Mouse (Mus musculus) neural tube, embryonic 13.5 days (tissue): ENCODE measurements around the gene Dab2ip. TPM values are rescaled to one million over a fixed set of nuclear protein-coding genes. Genes with fewer than 3 reads are reported as not detected.
A peak's percentile ranks its signal among the peaks of the same experiment; 100 is the strongest.

Source experiments
- ATAC-seq: fragments of 200-750 bp; cut with Nextera tagmentation; 2 replicates; pipeline ENCODE4 v1.8.0; 2017; ENCODE audit warnings: low read depth, mild to moderate bottlenecking, moderate TSS enrichment, moderate library complexity
- H3K27ac ChIP-seq: fragments of 300-500 bp; sonication (generic); replicated peaks from 2 replicates; pipeline ENCODE4 v1.5.1; 2015; ENCODE audit warnings: moderate library complexity, mild to moderate bottlenecking, inconsistent platforms
- H3K27me3 ChIP-seq: fragments of 300-500 bp; sonication (generic); 2 replicates; pipeline ENCODE4 v1.6.1; 2015; ENCODE audit warnings: mild to moderate bottlenecking, inconsistent platforms
- H3K36me3 ChIP-seq: fragments of 300-500 bp; sonication (generic); 2 replicates; pipeline ENCODE4 v1.6.1; 2015; ENCODE audit warnings: mild to moderate bottlenecking, inconsistent platforms
- H3K4me1 ChIP-seq: fragments of 300-500 bp; sonication (generic); replicated peaks from 2 replicates; pipeline ENCODE4 v1.6.1; 2015; ENCODE audit warnings: inconsistent platforms
- H3K4me2 ChIP-seq: fragments of 300-500 bp; sonication (generic); 2 replicates; pipeline ENCODE4 v1.6.1; 2015; ENCODE audit warnings: inconsistent platforms, mild to moderate bottlenecking, moderate library complexity
- H3K4me3 ChIP-seq: fragments of 300-500 bp; sonication (generic); 2 replicates; pipeline ENCODE4 v1.5.1; 2015; ENCODE audit warnings: mild to moderate bottlenecking, inconsistent platforms
- H3K9ac ChIP-seq: fragments of 300-500 bp; sonication (generic); 2 replicates; pipeline ENCODE4 v1.6.1; 2015; ENCODE audit warnings: moderate library complexity, mild to moderate bottlenecking, inconsistent platforms
- H3K9me3 ChIP-seq: fragments of 300-500 bp; sonication (generic); 2 replicates; pipeline ENCODE4 v1.6.1; 2016; ENCODE audit warnings: inconsistent platforms
- WGBS: fragments of 180-500 bp; shearing (Covaris S2); methylation state at CpG from one replicate; pipeline ENCODE4 v1.1.7; 2015; 5-methylcytosine and 5-hydroxymethylcytosine counted together
- polyA plus RNA-seq: library from polyadenylated mRNA; unstranded; fragments of >200 nt; fragmentation: Nextera tagmentation; extraction: Ambion mirVana; gene quantifications from 2 replicates; pipeline ENCODE4 v1.2.1, GENCODE M21; 2015

Gene Dab2ip
- polyA plus RNA-seq, 1 experiment from 2014 or later: 67.4 TPM

DNA sequence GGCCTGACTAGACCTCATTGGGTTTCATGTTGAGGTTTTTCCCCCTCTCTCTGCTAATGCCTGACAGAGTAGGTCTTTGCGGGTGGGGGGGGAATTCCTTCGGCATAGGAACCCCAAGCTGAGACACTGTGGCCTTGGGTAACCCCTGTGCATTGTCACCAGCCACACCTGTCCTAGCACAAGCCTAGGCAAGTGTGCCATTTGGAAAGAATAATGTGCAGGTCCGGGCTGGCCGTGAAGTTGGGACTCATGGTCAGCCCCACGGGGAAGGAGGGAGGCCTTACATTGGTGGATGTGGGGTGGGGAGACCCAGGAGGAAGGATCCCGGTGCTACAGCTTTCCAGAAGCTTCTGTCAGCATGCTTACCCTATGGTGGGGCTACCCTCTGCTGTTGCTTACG lies 50.8 kb downstream of the Dab2ip start:
- H3K36me3 ChIP-seq: no peaks in the 10 kb centered on the region
- H3K9ac ChIP-seq: no peak overlapping the region
- WGBS: 91% methylated on average over 6 of the region's 7 CpGs
- H3K4me2 ChIP-seq: no peak overlapping the region
- H3K9me3 ChIP-seq: no peaks in the 10 kb centered on the region
- no peak overlapping the region for H3K27ac ChIP-seq
- H3K4me1 ChIP-seq: peaks cover 68% of the 10 kb centered on the region
- no peak overlapping the region for H3K4me3 ChIP-seq
- ATAC-seq: no peak
- no peaks in the 10 kb centered on the region for H3K27me3 ChIP-seq

DNA sequence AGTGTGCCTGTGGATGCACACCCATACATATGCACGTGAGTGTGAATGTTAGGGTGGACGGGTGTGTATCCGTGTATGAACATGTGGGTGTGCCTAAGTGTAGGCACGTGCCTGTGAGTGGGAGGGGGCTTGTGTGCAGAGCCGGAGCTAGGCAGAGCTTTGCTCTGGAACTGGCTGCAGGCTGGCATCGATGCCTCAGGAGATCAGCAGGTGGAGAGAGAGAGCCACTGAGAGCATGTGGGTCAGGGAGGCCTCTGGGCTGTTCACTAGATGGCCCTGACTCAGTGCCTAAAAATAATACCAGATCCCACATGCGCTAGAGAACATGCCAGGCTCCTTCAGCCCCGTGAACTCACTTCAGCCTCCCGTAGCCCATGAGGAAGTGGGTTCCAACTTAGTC lies 51.3 kb downstream of the Dab2ip start:
- ATAC-seq: no peak
- H3K9ac ChIP-seq: no peak overlapping the region
- 67% methylated on average over 9 of the region's 9 CpGs for WGBS

DNA sequence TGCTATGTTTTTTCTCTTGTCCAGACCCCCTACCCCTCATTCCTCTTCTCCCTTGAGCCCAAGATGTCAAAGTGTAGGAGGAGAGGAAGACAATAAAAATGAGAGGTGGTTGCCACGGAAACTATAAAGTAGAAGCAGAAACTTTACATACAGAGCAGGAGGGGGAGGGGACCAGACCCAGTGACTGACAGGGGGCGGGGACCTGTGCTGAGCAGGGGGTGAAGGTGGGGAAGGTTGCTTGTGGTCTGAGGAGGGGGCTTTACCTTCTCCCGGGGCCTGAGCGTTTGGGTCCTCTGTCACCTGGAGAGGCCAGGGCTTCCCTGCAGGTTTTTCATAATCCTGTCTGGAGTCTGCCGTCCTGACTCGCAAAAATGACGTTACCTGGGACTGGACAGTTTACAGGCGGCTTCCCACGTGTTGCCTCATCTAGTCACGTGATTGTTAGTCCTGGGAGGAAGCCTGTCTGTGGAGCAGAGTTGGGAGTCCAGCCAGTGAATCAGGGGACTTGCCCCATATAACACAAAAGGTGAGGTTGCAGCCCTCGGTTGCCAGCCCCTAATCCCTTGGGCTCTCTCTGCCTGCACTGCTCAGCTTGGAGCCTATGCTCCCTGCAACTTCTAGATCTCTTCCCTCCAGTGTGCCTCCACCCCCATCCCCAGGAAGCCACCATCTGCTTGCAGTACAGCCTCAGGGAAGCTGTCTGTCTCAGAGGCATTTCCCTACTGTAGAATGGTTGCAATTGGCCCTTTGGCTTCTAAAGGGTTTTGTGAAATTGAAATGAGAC lies 52.3 kb downstream of the Dab2ip start:
- Histone ChIP-seq H3K9me3 (no peaks in the 10 kb centered on the region), H3K4me2 (0 out of 2 replicates have a peak overlapping the region, but pooled peaks have one; percentile 1), H3K27ac (peak overlapping the region; percentile 43; the same call in 1 of the 2 replicates), H3K27me3 (no peaks in the 10 kb centered on the region), H3K36me3 (no peaks in the 10 kb centered on the region), H3K4me3 (no peak overlapping the region), H3K9ac (peak overlapping the region; percentile 26; the same call in 1 of the 2 replicates), H3K4me1 (peaks cover 66% of the 10 kb centered on the region)
- 6% methylated on average over 10 of the region's 11 CpGs for WGBS
- ATAC-seq: peak; percentile 12; the same call in 1 of the 2 replicates

More for the DNA sequence above, 51.3 kb downstream of the Dab2ip start:
- H3K27ac ChIP-seq: no peak overlapping the region
- H3K4me2 ChIP-seq: no peak overlapping the region
- no peaks in the 10 kb centered on the region for H3K9me3 ChIP-seq
- peaks cover 67% of the 10 kb centered on the region for H3K4me1 ChIP-seq
- no peak overlapping the region for H3K4me3 ChIP-seq
- no peaks in the 10 kb centered on the region for H3K36me3 ChIP-seq
- H3K27me3 ChIP-seq: no peaks in the 10 kb centered on the region

DNA sequence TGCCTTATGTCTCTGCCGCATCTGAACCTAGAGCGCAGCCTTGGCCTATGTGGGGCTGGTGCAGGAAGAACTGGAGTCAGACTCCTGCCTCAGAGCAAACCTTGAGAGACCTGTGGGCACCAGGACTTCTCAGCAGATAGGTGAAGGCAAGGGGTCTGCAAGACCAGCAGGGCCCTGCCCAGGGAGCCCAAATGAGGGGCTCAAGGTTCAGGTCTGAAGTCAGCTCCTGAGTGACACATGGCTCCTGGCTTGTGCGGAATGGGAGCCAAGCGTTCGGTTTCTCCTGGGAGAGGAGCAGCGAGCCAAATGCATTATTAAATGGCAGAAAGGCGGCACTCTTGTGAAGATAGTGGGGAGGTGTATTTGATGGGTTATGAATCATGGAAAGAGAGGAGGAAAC lies 52.9 kb downstream of the Dab2ip start:
- H3K4me1 ChIP-seq: peaks cover 66% of the 10 kb centered on the region
- no peaks in the 10 kb centered on the region for H3K9me3 ChIP-seq
- H3K9ac ChIP-seq: peak overlapping the region; percentile 26; the same call in 1 of the 2 replicates
- WGBS: 49% methylated on average over 7 of the region's 7 CpGs
- H3K4me3 ChIP-seq: no peak overlapping the region
- no peak for ATAC-seq
- H3K36me3 ChIP-seq: no peaks in the 10 kb centered on the region
- H3K27me3 ChIP-seq: no peaks in the 10 kb centered on the region
- no peak overlapping the region for H3K4me2 ChIP-seq
- H3K27ac ChIP-seq: peak overlapping the region; percentile 43; the same call in 1 of the 2 replicates

DNA sequence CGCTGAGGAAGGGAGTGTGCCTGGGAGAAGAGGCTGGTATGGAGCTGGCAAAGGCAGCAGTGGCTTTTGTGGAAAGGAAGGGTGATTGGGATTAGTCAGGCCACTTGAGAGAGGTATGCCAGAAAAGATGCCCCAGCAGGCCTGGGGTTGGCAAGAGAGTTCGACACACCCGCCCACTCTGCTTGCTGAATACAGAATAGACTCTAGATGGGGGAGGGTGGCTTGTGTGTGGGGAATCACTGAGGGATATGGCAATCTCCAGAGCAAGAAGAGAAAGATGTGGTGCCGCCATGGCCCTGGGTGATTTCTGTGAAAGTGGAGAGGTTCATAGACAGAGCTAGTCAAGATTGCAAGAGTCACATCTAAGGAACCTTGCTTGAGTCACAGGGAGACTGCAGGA lies 53.6 kb downstream of the Dab2ip start:
- H3K9ac ChIP-seq: no peak overlapping the region
- H3K27ac ChIP-seq: no peak overlapping the region
- H3K36me3 ChIP-seq: no peaks in the 10 kb centered on the region
- H3K9me3 ChIP-seq: no peaks in the 10 kb centered on the region
- no peak overlapping the region for H3K4me3 ChIP-seq
- no peak for ATAC-seq
- no peaks in the 10 kb centered on the region for H3K27me3 ChIP-seq
- H3K4me2 ChIP-seq: no peak overlapping the region
- H3K4me1 ChIP-seq: peaks cover 64% of the 10 kb centered on the region
- 79% methylated on average over 4 of the region's 4 CpGs for WGBS

DNA sequence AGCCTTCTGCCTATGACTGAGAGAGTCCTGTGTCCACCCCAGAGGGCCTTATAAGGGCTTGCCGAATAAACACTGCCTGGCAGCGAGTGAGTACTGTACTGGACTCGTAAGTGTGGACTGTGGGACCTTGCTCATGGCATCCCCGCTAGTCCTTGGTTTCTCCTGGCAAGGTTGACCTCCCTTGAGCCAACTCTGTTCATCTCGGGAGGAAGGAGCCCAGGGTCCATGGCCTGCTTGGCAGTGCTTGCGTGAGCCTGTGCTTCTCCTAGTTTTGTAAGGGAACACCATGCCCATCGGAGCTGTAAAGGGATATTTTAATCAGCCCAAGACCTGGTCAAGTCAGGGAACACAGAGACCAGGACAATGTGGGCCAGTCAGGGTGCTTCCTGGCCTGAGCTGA lies 54.2 kb downstream of the Dab2ip start:
- no peak overlapping the region for H3K27ac ChIP-seq

DNA sequence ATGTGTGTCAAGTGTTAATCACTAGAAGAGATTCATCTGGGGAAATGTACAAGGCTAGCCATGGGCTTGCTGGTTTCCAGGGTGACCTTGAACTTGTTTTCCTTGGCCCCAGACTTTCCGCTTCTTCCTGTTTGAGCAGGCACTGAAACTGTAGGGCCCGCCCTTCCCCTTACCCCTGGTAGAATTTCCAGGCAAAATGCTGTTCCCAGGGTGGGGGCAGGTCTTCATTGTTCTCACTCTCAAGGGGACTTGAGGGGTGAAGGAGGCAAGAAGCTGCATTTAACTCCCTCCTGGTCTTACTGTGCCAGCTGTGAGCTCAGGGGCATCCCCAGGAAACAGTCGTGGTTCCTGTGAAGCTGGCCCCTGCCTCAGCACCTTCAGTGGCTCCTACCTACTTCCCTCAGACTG lies 55.9 kb downstream of the Dab2ip start:
- H3K4me2 ChIP-seq: no peak overlapping the region
- H3K4me1 ChIP-seq: peaks cover 54% of the 10 kb centered on the region
- H3K27me3 ChIP-seq: no peaks in the 10 kb centered on the region
- H3K36me3 ChIP-seq: no peaks in the 10 kb centered on the region
- no peak overlapping the region for H3K9ac ChIP-seq
- no peaks in the 10 kb centered on the region for H3K9me3 ChIP-seq
- H3K4me3 ChIP-seq: no peak overlapping the region
- H3K27ac ChIP-seq: peak overlapping the region; percentile 38; the same call in 1 of the 2 replicates
- ATAC-seq: no peak
- 59% methylated on average over 3 of the region's 3 CpGs for WGBS

More for the DNA sequence above, 54.2 kb downstream of the Dab2ip start:
- H3K9me3 ChIP-seq: no peaks in the 10 kb centered on the region
- no peak for ATAC-seq
- H3K36me3 ChIP-seq: no peaks in the 10 kb centered on the region
- no peak overlapping the region for H3K9ac ChIP-seq
- no peaks in the 10 kb centered on the region for H3K27me3 ChIP-seq
- 88% methylated on average over 7 of the region's 7 CpGs for WGBS
- H3K4me2 ChIP-seq: no peak overlapping the region
- no peak overlapping the region for H3K4me3 ChIP-seq
- peaks cover 57% of the 10 kb centered on the region for H3K4me1 ChIP-seq

DNA sequence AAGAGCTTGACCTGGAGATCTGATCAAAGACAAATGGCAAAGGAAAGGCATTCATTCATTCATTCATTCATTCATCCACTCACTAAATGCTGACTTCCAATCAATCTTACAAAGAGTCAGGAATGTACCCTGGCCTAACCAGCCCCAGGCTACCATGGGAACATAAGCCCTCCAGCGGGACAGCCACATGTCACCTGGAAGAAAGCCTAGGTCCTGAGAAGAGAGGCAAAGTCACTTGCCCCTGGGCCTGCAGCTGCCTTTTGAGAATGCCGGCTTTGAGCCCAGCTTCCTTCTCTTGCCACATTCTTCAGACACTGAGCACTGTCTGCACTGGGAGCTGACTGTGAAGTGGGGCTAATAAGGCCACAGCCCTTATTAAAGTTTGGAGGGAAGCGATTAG lies 56.3 kb downstream of the Dab2ip start:
- no peak overlapping the region for H3K4me3 ChIP-seq
- no peak overlapping the region for H3K9ac ChIP-seq
- 67% methylated on average over 3 of the region's 3 CpGs for WGBS
- no peak for ATAC-seq
- H3K4me2 ChIP-seq: no peak overlapping the region
- no peaks in the 10 kb centered on the region for H3K36me3 ChIP-seq
- H3K27ac ChIP-seq: peak overlapping the region; percentile 38
- no peaks in the 10 kb centered on the region for H3K9me3 ChIP-seq
- H3K27me3 ChIP-seq: no peaks in the 10 kb centered on the region
- peaks cover 56% of the 10 kb centered on the region for H3K4me1 ChIP-seq

DNA sequence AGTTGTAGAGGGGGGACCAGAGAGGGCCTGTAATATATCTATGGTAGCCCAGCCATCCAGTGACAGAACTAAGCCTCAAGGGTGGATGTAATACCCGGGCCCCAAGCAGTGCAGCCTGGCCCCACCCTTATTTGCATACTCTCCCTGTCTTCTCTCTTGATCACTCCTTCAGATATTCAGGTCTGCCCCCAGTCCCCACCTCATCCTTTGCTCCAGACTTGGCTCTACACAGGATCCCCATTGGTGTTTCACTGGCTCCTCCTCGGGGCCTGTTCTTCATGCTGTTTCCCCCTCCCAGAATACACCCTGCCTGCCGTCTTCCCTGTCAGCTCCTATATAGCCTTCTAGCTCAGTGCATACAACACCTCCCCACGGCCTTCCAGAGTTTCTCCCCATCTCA lies 57.3 kb downstream of the Dab2ip start:
- Histone ChIP-seq H3K4me3 (no peak overlapping the region), H3K4me1 (peaks cover 56% of the 10 kb centered on the region), H3K36me3 (no peaks in the 10 kb centered on the region), H3K27me3 (no peaks in the 10 kb centered on the region), H3K9ac (no peak overlapping the region), H3K4me2 (no peak overlapping the region), H3K9me3 (no peaks in the 10 kb centered on the region), H3K27ac (no peak overlapping the region)
- ATAC-seq: no peak
- WGBS: 58% methylated on average over 4 of the region's 4 CpGs

DNA sequence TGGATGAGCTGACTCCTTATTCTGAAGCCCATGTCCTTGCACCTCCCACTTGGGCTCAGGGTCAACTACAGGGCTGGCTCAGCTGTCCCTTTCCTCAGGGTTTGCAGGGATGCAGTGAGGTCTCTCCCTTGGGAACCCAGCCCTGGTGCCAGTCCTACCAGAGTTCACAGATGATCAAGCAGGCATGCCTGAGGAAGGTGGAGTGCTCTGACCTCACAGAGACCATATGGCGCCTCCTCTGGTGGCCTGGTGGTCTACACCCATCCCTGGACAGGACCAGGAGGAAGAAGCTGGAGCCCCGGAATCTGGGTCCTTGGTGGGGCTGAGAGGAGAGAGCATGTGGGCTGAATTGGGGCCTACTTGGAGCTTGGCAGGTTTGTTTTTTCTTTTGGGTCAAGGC lies 57.9 kb downstream of the Dab2ip start:
- no peak overlapping the region for H3K27ac ChIP-seq
- H3K4me3 ChIP-seq: no peak overlapping the region
- 73% methylated on average over 2 of the region's 2 CpGs for WGBS
- H3K4me2 ChIP-seq: no peak overlapping the region
- ATAC-seq: no peak
- no peaks in the 10 kb centered on the region for H3K36me3 ChIP-seq
- H3K9ac ChIP-seq: no peak overlapping the region
- H3K9me3 ChIP-seq: no peaks in the 10 kb centered on the region
- H3K4me1 ChIP-seq: peaks cover 56% of the 10 kb centered on the region
- no peaks in the 10 kb centered on the region for H3K27me3 ChIP-seq

DNA sequence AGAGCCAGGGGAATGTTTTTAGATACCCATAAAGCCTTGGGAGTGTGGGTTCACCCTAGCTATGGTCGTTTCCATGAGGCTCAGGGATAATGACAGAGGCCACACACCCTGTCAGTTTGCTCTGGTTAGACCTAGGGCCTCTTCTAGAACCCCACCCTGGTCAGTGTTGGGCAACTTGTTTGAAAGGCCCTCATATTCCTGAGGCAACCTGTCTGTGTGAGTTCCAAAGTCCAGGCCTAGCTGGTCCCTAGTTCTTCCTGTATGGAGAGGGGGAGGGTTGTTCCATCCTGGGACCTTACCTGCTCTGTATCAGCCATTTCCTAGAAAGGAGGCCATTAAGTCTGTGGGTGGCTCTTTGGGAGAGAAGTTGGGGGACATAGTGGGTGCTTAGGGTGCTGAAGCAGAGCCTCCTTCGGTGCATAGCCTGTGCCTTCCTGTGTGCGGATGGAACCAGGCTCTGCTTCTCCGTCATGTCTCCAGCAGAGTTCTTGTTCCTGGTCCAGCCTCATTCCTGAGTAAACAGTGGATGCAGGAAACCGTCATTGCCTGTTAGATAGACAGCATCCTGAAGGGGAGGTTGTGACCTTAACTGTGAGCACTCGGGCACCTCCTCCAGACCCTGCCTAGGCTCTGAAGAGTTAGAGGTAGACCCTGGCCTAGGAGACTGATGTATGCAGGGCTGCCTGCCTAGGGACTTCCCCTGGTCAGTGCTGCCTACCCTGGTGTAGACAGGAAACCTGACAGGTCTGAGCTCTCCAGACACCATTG lies 59.0 kb downstream of the Dab2ip start:
- Histone ChIP-seq H3K27ac (no peak overlapping the region), H3K9me3 (no peaks in the 10 kb centered on the region), H3K36me3 (no peaks in the 10 kb centered on the region), H3K4me1 (peaks cover 56% of the 10 kb centered on the region), H3K4me3 (no peak overlapping the region), H3K27me3 (no peaks in the 10 kb centered on the region), H3K9ac (no peak overlapping the region), H3K4me2 (no peak overlapping the region)
- 69% methylated on average over 6 of the region's 6 CpGs for WGBS
- no peak for ATAC-seq

DNA sequence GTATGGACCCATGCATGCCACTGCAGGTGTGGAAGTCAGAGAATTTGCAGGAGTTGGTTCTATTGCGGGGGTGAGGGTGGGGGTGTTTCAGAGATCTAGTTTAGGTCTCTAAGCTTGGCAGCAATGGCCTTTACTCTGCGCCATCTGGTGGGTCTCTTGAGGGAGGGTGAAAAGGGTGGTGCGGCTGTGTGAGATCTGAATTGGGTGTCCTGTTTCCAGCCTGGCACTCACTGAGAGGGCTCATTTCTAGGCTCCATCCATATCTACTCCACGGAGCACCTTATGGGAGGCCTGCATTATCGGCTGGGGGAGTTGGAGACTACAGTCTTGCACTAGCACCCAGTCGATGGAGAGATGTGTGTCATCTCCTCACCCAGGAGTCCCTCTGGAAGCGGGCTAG lies 60.9 kb downstream of the Dab2ip start:
- no peak overlapping the region for H3K4me2 ChIP-seq
- no peak overlapping the region for H3K4me3 ChIP-seq
- 69% methylated on average over 7 of the region's 7 CpGs for whole genome bisulfite sequencing
- no peaks in the 10 kb centered on the region for H3K9me3 ChIP-seq
- H3K9ac ChIP-seq: no peak overlapping the region
- no peaks in the 10 kb centered on the region for H3K27me3 ChIP-seq
- H3K27ac ChIP-seq: 0 out of 2 replicates have a peak overlapping the region, but pooled peaks have one; percentile 38
- no peaks in the 10 kb centered on the region for H3K36me3 ChIP-seq
- ATAC-seq: no peak
- H3K4me1 ChIP-seq: peaks cover 64% of the 10 kb centered on the region
